Mouse (Mus musculus) heart, embryonic 13.5 days (tissue): ENCODE measurements around the gene Olfr1270. TPM values are rescaled to one million over a fixed set of nuclear protein-coding genes. Genes with fewer than 3 reads are reported as not detected.
"Not testable (repeated sequence)": the region's sequence is repeated elsewhere in the genome, so short reads cannot be mapped to it uniquely, and the experiment has no call there.

Source experiments
- ATAC-seq: fragments of 200-750 bp; cut with Nextera tagmentation; 2 replicates; pipeline ENCODE4 v1.8.0; 2017; ENCODE audit warnings: moderate TSS enrichment; ENCODE audit not compliant: insufficient number of reproducible peaks, low FRiP score, low TSS enrichment; ENCODE audit errors: extremely low read depth
- H3K27ac ChIP-seq: fragments of 300-500 bp; sonication (generic); replicated peaks from 2 replicates; pipeline ENCODE4 v1.5.1; 2015; ENCODE audit warnings: moderate library complexity, mild to moderate bottlenecking, inconsistent platforms
- H3K27me3 ChIP-seq: fragments of 300-500 bp; sonication (generic); replicated peaks from 2 replicates; pipeline ENCODE4 v1.6.1; 2015; ENCODE audit warnings: mild to moderate bottlenecking, inconsistent platforms
- H3K36me3 ChIP-seq: fragments of 300-500 bp; sonication (generic); 2 replicates; pipeline ENCODE4 v1.6.1; 2015; ENCODE audit warnings: mild to moderate bottlenecking, inconsistent platforms
- H3K4me1 ChIP-seq: fragments of 300-500 bp; sonication (generic); 2 replicates; pipeline ENCODE4 v1.6.1; 2015; ENCODE audit warnings: inconsistent platforms
- H3K4me2 ChIP-seq: fragments of 300-500 bp; sonication (generic); 2 replicates; pipeline ENCODE4 v1.6.1; 2015; ENCODE audit warnings: inconsistent platforms, mild to moderate bottlenecking, moderate library complexity
- H3K4me3 ChIP-seq: fragments of 300-500 bp; sonication (generic); 2 replicates; pipeline ENCODE4 v1.5.1; 2015; ENCODE audit warnings: moderate library complexity, mild to moderate bottlenecking, inconsistent platforms
- H3K9ac ChIP-seq: fragments of 300-500 bp; sonication (generic); 2 replicates; pipeline ENCODE4 v1.6.1; 2015; ENCODE audit warnings: inconsistent platforms, mild to moderate bottlenecking, moderate library complexity
- H3K9me3 ChIP-seq: fragments of 300-500 bp; sonication (generic); 2 replicates; pipeline ENCODE4 v1.6.1; 2016; ENCODE audit warnings: inconsistent platforms
- WGBS: fragments of 180-500 bp; shearing (Covaris S2); methylation state at CpG from one replicate; pipeline ENCODE4 v1.1.7; 2015; ENCODE audit warnings: mixed read lengths; 5-methylcytosine and 5-hydroxymethylcytosine counted together
- polyA plus RNA-seq: library from polyadenylated mRNA; unstranded; fragments of >200 nt; fragmentation: Nextera tagmentation; extraction: Ambion mirVana; gene quantifications from 2 replicates; pipeline ENCODE4 v1.2.1, GENCODE M21; 2015

Olfr1270 gene
- not detected in 2 replicates for polyA plus RNA-seq

GRCm38 (mm10) chr2:90152991-90153390 is at the start of gene Olfr1270:
Gene Olfr1270 (minus strand): TSS chr2:90153091.
- H3K9ac ChIP-seq, result no peak within 1 kb of the TSS
- no peak within 1 kb of the TSS for H3K4me2 ChIP-seq
- H3K4me3 ChIP-seq, result no peak within 1 kb of the TSS
- no peak within 1 kb of the TSS for H3K27ac ChIP-seq
- ATAC-seq, result no peak
- no peaks in the 10 kb centered on the region for H3K36me3 ChIP-seq
- no peaks in the 10 kb centered on the region for H3K4me1 ChIP-seq
- peaks cover 5% of the 10 kb centered on the region; the same call in 1 of the 2 replicates for H3K9me3 ChIP-seq
- 76% methylated on average over 3 of the region's 3 CpGs for WGBS
- no peaks in the 10 kb centered on the region for H3K27me3 ChIP-seq

GRCm38 (mm10) chr2:90199606-90200005 is 46.7 kb upstream of the Olfr1270 start:
- H3K4me1 ChIP-seq, H3K9ac ChIP-seq, H3K9me3 ChIP-seq, H3K4me3 ChIP-seq, H3K27me3 ChIP-seq, ATAC-seq, H3K27ac ChIP-seq, H3K36me3 ChIP-seq, H3K4me2 ChIP-seq: not testable (repeated sequence)
- WGBS, result no CpG with 5 or more reads among the region's 4 CpGs

- WGBS, result no CpG with 5 or more reads among the region's 6 CpGs
- H3K9ac ChIP-seq, H3K4me3 ChIP-seq: not testable (repeated sequence)
These were observed 42.4 kb upstream of the Olfr1270 start for GRCm38 (mm10) chr2:90195285-90195684.

DNA sequence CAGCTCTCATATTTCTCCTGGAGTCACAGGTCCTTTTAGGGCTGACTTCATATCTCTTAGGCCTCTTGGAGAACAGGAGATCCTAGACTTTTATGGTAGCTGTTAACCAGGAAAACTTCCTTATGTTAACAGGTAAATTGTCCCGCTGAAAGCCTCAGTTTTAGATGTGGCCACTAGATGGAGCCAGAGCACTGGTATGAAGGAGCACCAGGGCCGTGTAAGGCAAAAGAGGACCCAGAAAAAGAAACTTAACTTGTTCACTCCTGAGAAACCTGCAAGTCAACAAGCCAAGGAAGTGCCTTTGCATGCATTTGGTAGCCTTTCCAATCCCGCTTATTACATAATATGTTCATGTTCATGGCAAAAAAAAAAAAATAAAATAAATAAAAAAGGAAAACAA is 41.9 kb upstream of the Olfr1270 start:
- H3K36me3 ChIP-seq, H3K4me3 ChIP-seq, H3K27me3 ChIP-seq, ATAC-seq, H3K4me1 ChIP-seq, H3K9me3 ChIP-seq, H3K4me2 ChIP-seq, H3K9ac ChIP-seq, H3K27ac ChIP-seq: not testable (repeated sequence)
- no CpG with 5 or more reads among the region's 3 CpGs for WGBS

More at GRCm38 (mm10) chr2:90195285-90195684, 42.4 kb upstream of the Olfr1270 start:
- H3K9me3 ChIP-seq, H3K4me1 ChIP-seq, H3K27ac ChIP-seq, H3K27me3 ChIP-seq, H3K4me2 ChIP-seq, ATAC-seq, H3K36me3 ChIP-seq: not testable (repeated sequence)

DNA sequence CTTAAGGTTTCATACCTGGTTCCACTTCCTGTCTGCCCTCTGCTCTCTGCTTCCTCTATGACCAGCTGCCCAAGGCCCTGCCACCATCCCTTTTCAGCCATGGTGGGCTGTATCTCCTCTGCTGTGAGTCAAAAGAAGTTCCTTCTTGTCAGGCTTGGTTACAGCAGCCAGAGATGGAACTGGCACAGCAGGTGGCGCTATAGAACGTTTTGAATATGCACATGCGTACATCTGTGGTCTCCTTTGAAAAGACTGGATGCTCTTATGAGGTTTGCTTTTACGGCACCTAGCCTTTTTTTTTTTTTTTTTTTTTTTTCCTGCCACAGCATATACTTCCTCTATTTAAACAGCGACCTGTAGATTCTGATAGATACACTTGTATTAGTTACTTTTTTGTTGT is 34.2 kb upstream of the Olfr1270 start:
- H3K36me3 ChIP-seq, H3K4me3 ChIP-seq, H3K27me3 ChIP-seq, H3K4me1 ChIP-seq, H3K4me2 ChIP-seq, H3K9ac ChIP-seq, ATAC-seq, H3K9me3 ChIP-seq, H3K27ac ChIP-seq: not testable (repeated sequence)
- no CpG with 5 or more reads among the region's 5 CpGs for WGBS

GRCm38 (mm10) chr2:90186082-90186481 is 33.2 kb upstream of the Olfr1270 start:
- not testable (repeated sequence) for H3K9ac ChIP-seq, H3K4me3 ChIP-seq, H3K4me2 ChIP-seq, H3K4me1 ChIP-seq, ATAC-seq, H3K27ac ChIP-seq, H3K36me3 ChIP-seq, H3K9me3 ChIP-seq, H3K27me3 ChIP-seq
- no CpG with 5 or more reads among the region's 4 CpGs for WGBS

GRCm38 (mm10) chr2:90153916-90154315 is 1.0 kb upstream of the Olfr1270 start:
- ATAC-seq, result no peak
- no peak overlapping the region for H3K4me2 ChIP-seq
- 82% methylated on average over 9 of the region's 9 CpGs for WGBS
- H3K4me3 ChIP-seq, result no peak overlapping the region
- no peaks in the 10 kb centered on the region for H3K27me3 ChIP-seq
- H3K27ac ChIP-seq, result no peak overlapping the region
- H3K4me1 ChIP-seq, result no peaks in the 10 kb centered on the region
- peaks cover 5% of the 10 kb centered on the region; the same call in 1 of the 2 replicates for H3K9me3 ChIP-seq
- H3K36me3 ChIP-seq, result no peaks in the 10 kb centered on the region
- no peak overlapping the region for H3K9ac ChIP-seq

GRCm38 (mm10) chr2:90142196-90142595 is 10.7 kb downstream of the Olfr1270 start, which contains the start of gene Olfr32:
Gene Olfr32 (minus strand): TSS chr2:90142296.
- Histone ChIP-seq H3K9me3 (no peaks in the 10 kb centered on the region), H3K36me3 (no peaks in the 10 kb centered on the region), H3K9ac (no peak within 1 kb of the TSS), H3K27ac (no peak within 1 kb of the TSS), H3K4me1 (no peaks in the 10 kb centered on the region), H3K27me3 (no peaks in the 10 kb centered on the region), H3K4me3 (no peak within 1 kb of the TSS), H3K4me2 (no peak within 1 kb of the TSS)
- no peak for ATAC-seq

DNA sequence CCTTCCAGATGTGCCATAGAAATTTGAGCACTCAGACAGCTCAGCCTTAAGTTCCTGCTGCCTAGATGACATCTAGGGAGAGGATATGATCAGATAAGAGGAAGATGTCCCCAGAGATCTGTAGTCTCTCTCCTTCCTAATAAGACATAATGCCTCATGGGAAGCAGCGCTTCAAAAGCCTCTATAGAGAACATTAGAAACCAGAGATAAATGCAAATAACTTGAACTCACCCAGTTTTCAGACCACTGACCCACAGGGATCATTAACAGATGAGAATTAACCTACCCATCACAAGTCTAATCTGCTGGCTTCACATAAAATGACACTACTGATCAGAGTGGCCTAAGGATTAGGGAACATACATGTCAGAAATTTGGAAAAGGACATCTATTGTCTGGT is 31.6 kb downstream of the Olfr1270 start, which contains the start of gene Olfr1269:
Olfr1269 (minus strand) TSS at position 101 of the 400 bp plus-strand sequence.
- no peaks in the 10 kb centered on the region for H3K27me3 ChIP-seq
- H3K9me3 ChIP-seq, result 0 out of 2 replicates have a peak, but pooled peaks cover 4% of the 10 kb centered on the region
- ATAC-seq, result no peak
- 69% methylated on average over 1 of the region's 1 CpGs for WGBS
- H3K9ac ChIP-seq, result no peak within 1 kb of the TSS
- H3K36me3 ChIP-seq, result no peaks in the 10 kb centered on the region
- H3K4me2 ChIP-seq, result no peak within 1 kb of the TSS
- H3K4me1 ChIP-seq, result no peaks in the 10 kb centered on the region
- no peak within 1 kb of the TSS for H3K4me3 ChIP-seq
- H3K27ac ChIP-seq, result no peak within 1 kb of the TSS

Other genes starting within 250 kb of the Olfr1270 start
- gene Olfr1258, start 225.8 kb downstream of the Olfr1270 start, polyA plus RNA-seq, result not detected in 2 replicates
- gene Olfr1259, start 204.4 kb downstream of the Olfr1270 start, polyA plus RNA-seq, result not detected in 2 replicates
- not detected in 2 replicates for gene Olfr1260, start 178.8 kb downstream of the Olfr1270 start, polyA plus RNA-seq
- not detected in 2 replicates for gene Olfr1261, start 161.9 kb downstream of the Olfr1270 start, polyA plus RNA-seq
- gene Olfr1262, start 152.9 kb downstream of the Olfr1270 start, polyA plus RNA-seq, result not detected in 2 replicates
- not detected in 2 replicates for gene Olfr1263, start 141.0 kb downstream of the Olfr1270 start, polyA plus RNA-seq
- not detected in 2 replicates for gene Olfr1264, start 127.5 kb downstream of the Olfr1270 start, polyA plus RNA-seq
- gene Olfr1265, start 117.8 kb downstream of the Olfr1270 start, polyA plus RNA-seq, result not detected in 2 replicates
- not detected in 2 replicates for gene Olfr140, start 89.5 kb downstream of the Olfr1270 start, polyA plus RNA-seq
- gene Olfr1269, start 31.7 kb downstream of the Olfr1270 start, polyA plus RNA-seq, result not detected in 2 replicates
- not detected in 2 replicates for gene Olfr32, start 10.8 kb downstream of the Olfr1270 start, polyA plus RNA-seq
- not detected in 2 replicates for gene Olfr1506, start 71.4 kb upstream of the Olfr1270 start, polyA plus RNA-seq
- gene Olfr142, start 104.5 kb upstream of the Olfr1270 start, polyA plus RNA-seq, result not detected in 2 replicates
- gene Olfr1271, start 117.9 kb upstream of the Olfr1270 start, polyA plus RNA-seq, result not detected in 2 replicates
- gene Olfr1272, start 139.8 kb upstream of the Olfr1270 start, polyA plus RNA-seq, result not detected in 2 replicates
- gene Gm13769, start 169.1 kb upstream of the Olfr1270 start, polyA plus RNA-seq, result not detected in 2 replicates
- not detected in 2 replicates for gene Olfr1274-ps, start 245.6 kb upstream of the Olfr1270 start, polyA plus RNA-seq